Mouse (Mus musculus) midbrain, embryonic 15.5 days (tissue): ENCODE measurements around the gene Pik3ca. TPM values are rescaled to one million over a fixed set of nuclear protein-coding genes. Genes with fewer than 3 reads are reported as not detected.

Experiments used
- ATAC-seq: fragments of 200-750 bp; cut with Nextera tagmentation; replicated peaks from 2 replicates; pipeline ENCODE4 v1.8.0; 2017; ENCODE audit warnings: moderate TSS enrichment
- H3K27ac ChIP-seq: fragments of 300-500 bp; sonication (generic); 2 replicates; pipeline ENCODE4 v1.5.1; 2015; ENCODE audit warnings: mild to moderate bottlenecking, inconsistent platforms
- H3K27me3 ChIP-seq: fragments of 300-500 bp; sonication (generic); replicated peaks from 2 replicates; pipeline ENCODE4 v1.6.1; 2015; ENCODE audit warnings: inconsistent platforms
- H3K36me3 ChIP-seq: fragments of 300-500 bp; sonication (generic); replicated peaks from 2 replicates; pipeline ENCODE4 v1.6.1; 2015; ENCODE audit warnings: inconsistent platforms
- H3K4me1 ChIP-seq: fragments of 300-500 bp; sonication (generic); 2 replicates; pipeline ENCODE4 v1.6.1; 2015; ENCODE audit warnings: inconsistent platforms
- H3K4me2 ChIP-seq: fragments of 300-500 bp; sonication (generic); 2 replicates; pipeline ENCODE4 v1.6.1; 2015; ENCODE audit warnings: inconsistent platforms, mild to moderate bottlenecking, moderate library complexity
- H3K4me3 ChIP-seq: fragments of 300-500 bp; sonication (generic); 2 replicates; pipeline ENCODE4 v1.5.1; 2015; ENCODE audit warnings: mild to moderate bottlenecking, inconsistent platforms
- H3K9ac ChIP-seq: fragments of 300-500 bp; sonication (generic); 2 replicates; pipeline ENCODE4 v1.6.1; 2015; ENCODE audit warnings: mild to moderate bottlenecking, inconsistent platforms
- H3K9me3 ChIP-seq: fragments of 300-500 bp; sonication (generic); 2 replicates; pipeline ENCODE4 v1.6.1; 2016; ENCODE audit warnings: inconsistent platforms
- WGBS: fragments of 180-500 bp; shearing (Covaris S2); methylation state at CpG from one replicate; pipeline ENCODE4 v1.1.7; 2015; ENCODE audit warnings: mixed read lengths; 5-methylcytosine and 5-hydroxymethylcytosine counted together
- polyA plus RNA-seq: library from polyadenylated mRNA; unstranded; fragments of >200 nt; fragmentation: Nextera tagmentation; extraction: Ambion mirVana; gene quantifications from 2 replicates; pipeline ENCODE4 v1.2.1, GENCODE M21; 2015

Gene Pik3ca
- polyA plus RNA-seq, 1 experiment from 2014 or later: 13.6 TPM

DNA sequence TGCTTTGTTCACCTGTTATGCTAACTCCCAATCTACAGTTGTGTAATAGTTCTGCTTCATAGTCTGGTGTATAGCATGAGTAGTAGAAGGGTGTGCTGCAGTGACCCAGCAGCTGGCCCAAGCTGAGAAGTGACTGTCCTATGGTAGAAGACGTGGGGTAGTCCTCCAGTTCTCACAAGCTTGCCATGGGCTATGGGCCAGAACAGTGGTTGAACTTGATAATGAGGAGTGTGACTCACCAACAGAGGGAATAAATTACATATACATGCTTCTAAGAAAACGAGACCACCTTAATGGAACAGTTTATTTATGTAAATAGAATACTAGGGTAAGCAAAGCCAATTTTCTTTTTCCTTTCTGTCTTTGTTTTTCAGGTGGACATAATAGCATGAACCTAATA lies 32.9 kb downstream of the Pik3ca start:
- no peak overlapping the region for H3K9ac ChIP-seq
- 82% methylated on average over 2 of the region's 2 CpGs for WGBS
- H3K27me3 ChIP-seq: no peaks in the 10 kb centered on the region
- ATAC-seq: no peak
- no peak overlapping the region for H3K4me3 ChIP-seq
- H3K4me2 ChIP-seq: no peak overlapping the region
- no peak overlapping the region for H3K27ac ChIP-seq
- no peaks in the 10 kb centered on the region for H3K36me3 ChIP-seq
- H3K9me3 ChIP-seq: no peaks in the 10 kb centered on the region
- peaks cover 8% of the 10 kb centered on the region; the same call in 1 of the 2 replicates for H3K4me1 ChIP-seq

DNA sequence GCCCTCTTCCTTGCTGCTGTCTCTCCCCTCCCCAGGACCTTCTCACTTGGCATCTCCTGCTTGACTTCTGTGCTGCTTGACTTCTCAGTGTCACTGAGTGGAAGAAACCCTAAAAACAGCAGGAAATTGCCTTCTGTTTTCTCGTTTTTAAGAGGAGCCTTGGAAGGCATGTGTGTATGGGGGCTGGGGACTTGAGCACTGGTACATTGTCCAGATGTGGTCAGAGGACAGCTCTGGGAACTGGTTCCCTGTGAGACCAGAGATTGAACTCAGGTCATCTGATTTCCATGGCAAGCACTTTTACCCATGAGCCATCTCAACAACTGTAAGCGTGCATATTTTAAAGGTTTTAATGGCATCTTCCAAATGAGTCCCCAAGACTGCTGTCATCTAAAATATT lies 36.5 kb downstream of the Pik3ca start:
- Histone ChIP-seq H3K4me2 (no peak overlapping the region), H3K4me1 (peaks cover 5% of the 10 kb centered on the region; the same call in 1 of the 2 replicates), H3K9ac (no peak overlapping the region), H3K36me3 (peaks cover 17% of the 10 kb centered on the region; the same call in 1 of the 2 replicates), H3K27me3 (no peaks in the 10 kb centered on the region), H3K9me3 (no peaks in the 10 kb centered on the region), H3K27ac (no peak overlapping the region), H3K4me3 (no peak overlapping the region)
- 91% methylated on average over 2 of the region's 2 CpGs for WGBS
- ATAC-seq: no peak

DNA sequence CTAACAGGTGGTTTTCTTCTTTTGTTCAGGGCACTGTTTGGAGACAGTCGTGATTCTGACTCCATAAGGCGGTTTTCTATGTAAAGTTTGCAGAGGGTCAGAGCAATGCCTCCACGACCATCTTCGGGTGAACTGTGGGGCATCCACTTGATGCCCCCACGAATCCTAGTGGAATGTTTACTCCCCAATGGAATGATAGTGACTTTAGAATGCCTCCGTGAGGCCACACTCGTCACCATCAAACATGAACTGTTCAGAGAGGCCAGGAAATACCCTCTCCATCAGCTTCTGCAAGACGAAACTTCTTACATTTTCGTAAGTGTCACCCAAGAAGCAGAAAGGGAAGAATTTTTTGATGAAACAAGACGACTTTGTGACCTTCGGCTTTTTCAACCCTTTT lies 38.6 kb downstream of the Pik3ca start:
- Histone ChIP-seq H3K4me2 (no peak overlapping the region), H3K27me3 (no peaks in the 10 kb centered on the region), H3K9me3 (no peaks in the 10 kb centered on the region), H3K36me3 (peaks cover 33% of the 10 kb centered on the region; the same call in 1 of the 2 replicates), H3K27ac (no peak overlapping the region), H3K9ac (no peak overlapping the region), H3K4me1 (0 out of 2 replicates have a peak, but pooled peaks cover under 1% of the 10 kb centered on the region), H3K4me3 (no peak overlapping the region)
- no peak for ATAC-seq
- WGBS: 93% methylated on average over 11 of the region's 11 CpGs

DNA sequence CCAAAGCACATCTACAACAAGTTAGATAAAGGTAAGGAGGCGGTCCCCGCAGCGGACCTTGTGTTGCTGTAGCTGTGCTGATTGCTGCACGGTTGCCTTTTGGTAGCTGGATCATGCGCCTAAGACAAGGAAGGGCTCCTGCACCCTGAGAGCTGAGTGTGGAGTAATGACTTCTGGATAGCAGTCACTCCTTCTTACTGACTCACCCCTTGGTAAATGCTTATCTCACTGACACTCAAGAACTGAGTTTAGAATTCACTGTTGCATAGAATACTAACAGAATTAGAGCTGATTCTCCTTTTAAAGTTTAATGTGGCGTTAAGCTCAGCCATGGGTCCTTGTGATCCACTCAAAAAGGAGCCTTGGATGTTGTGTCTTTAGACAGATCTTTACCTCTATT lies 39.8 kb downstream of the Pik3ca start:
- no peak for ATAC-seq
- 96% methylated on average over 6 of the region's 6 CpGs for WGBS
- Histone ChIP-seq H3K9me3 (no peaks in the 10 kb centered on the region), H3K27me3 (no peaks in the 10 kb centered on the region), H3K4me3 (no peak overlapping the region), H3K4me1 (no peaks in the 10 kb centered on the region), H3K36me3 (peaks cover 37% of the 10 kb centered on the region; the same call in 1 of the 2 replicates), H3K27ac (no peak overlapping the region), H3K4me2 (no peak overlapping the region), H3K9ac (no peak overlapping the region)

DNA sequence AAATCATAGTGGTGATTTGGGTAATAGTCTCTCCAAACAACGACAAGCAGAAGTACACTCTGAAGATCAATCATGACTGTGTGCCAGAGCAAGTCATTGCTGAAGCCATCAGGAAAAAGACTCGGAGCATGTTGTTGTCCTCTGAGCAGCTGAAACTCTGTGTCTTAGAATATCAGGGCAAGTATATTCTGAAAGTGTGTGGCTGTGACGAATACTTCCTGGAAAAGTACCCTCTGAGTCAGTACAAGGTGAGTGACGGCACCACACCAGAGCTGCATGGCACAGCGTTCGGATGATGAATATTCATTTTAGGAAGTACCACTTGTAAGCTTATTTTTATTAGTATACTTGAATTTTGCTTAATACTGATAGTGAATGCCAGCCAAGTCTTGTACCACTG lies 40.3 kb downstream of the Pik3ca start:
- H3K4me1 ChIP-seq: no peaks in the 10 kb centered on the region
- H3K27me3 ChIP-seq: no peaks in the 10 kb centered on the region
- WGBS: 95% methylated on average over 6 of the region's 6 CpGs
- H3K4me2 ChIP-seq: no peak overlapping the region
- no peak for ATAC-seq
- no peaks in the 10 kb centered on the region for H3K9me3 ChIP-seq
- H3K9ac ChIP-seq: no peak overlapping the region
- peaks cover 37% of the 10 kb centered on the region; the same call in 1 of the 2 replicates for H3K36me3 ChIP-seq
- H3K4me3 ChIP-seq: no peak overlapping the region
- no peak overlapping the region for H3K27ac ChIP-seq

DNA sequence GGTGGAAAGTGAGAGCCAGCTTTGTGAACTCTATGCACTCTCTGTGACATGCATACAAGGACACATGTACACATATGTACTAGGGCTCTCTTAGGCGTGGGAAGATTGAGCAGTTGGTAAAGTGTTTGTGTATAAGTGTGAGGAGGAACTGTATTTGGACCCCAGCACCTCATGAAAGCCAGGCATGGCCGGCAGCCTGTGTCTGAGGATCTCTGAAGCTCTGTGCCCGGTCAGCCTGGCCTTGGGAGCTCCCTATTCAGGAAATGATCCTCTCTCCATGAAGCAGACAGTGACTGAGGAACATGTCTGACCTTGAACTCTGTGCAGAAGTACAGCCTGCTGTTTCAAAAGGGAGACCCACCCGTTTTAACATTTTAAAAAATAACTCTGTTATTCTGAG lies 41.2 kb downstream of the Pik3ca start:
- peaks cover 42% of the 10 kb centered on the region for H3K36me3 ChIP-seq
- ATAC-seq: no peak
- H3K4me3 ChIP-seq: no peak overlapping the region
- no peak overlapping the region for H3K27ac ChIP-seq
- H3K4me2 ChIP-seq: no peak overlapping the region
- no peaks in the 10 kb centered on the region for H3K27me3 ChIP-seq
- H3K9me3 ChIP-seq: no peaks in the 10 kb centered on the region
- 92% methylated on average over 4 of the region's 4 CpGs for WGBS
- no peaks in the 10 kb centered on the region for H3K4me1 ChIP-seq
- no peak overlapping the region for H3K9ac ChIP-seq

DNA sequence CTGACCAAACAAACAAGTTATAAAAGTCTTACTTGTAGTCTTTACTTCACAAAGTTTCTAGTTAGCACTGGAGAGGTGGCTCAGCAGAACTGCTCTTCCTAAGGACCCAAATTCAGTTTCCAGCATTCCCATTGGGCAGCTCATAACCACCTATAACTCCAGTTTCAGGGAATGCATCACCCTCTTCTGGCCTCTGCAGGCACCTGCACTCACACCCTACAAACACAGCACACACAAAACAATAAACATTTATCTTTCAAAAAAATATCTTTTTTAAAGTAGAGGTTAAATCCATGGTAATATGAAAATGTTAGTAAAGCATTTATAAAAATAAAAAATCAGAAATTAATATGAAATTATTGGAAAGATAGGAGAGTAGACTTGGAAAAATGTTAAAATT lies 44.2 kb downstream of the Pik3ca start:
- Histone ChIP-seq H3K4me1 (no peaks in the 10 kb centered on the region), H3K9ac (no peak overlapping the region), H3K36me3 (peaks cover 52% of the 10 kb centered on the region), H3K4me2 (no peak overlapping the region), H3K9me3 (no peaks in the 10 kb centered on the region), H3K27me3 (no peaks in the 10 kb centered on the region), H3K4me3 (no peak overlapping the region), H3K27ac (no peak overlapping the region)
- no peak for ATAC-seq

DNA sequence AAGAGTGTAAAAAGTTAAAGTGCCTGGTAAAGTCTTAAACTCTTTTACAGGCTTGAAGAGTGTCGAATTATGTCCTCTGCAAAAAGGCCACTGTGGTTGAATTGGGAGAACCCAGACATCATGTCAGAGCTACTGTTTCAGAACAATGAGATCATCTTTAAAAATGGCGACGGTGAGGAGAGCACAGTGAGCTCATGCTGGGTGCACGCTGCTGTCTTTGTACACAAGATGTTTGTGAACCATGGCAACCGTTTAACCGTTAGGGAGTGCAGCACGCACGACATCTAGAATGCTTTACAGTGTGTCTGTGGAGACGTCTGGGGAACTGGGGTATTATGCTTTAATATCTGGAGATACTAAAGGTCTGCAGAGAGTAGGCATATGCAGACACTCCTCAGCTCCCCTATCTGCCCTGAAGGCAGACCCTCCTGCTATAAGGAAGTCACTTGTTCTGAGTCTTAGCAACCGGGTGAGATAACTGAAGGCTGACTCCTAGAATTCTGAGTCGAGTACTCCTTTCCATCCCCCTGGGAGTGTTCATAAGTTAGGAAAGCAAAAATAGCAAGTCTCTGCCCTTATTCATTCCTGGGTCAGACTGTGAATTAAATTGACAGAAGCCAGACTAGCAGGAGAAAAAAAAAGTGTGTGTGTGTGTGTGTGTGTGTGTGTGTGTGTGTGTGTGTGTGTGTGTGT lies 57.0 kb downstream of the Pik3ca start:
- WGBS: 70% methylated on average over 11 of the region's 11 CpGs
- Histone ChIP-seq H3K4me3 (no peak overlapping the region), H3K27me3 (no peaks in the 10 kb centered on the region), H3K9ac (no peak overlapping the region), H3K36me3 (peaks cover 49% of the 10 kb centered on the region), H3K27ac (no peak overlapping the region), H3K4me2 (no peak overlapping the region), H3K4me1 (no peaks in the 10 kb centered on the region), H3K9me3 (no peaks in the 10 kb centered on the region)
- ATAC-seq: no peak

DNA sequence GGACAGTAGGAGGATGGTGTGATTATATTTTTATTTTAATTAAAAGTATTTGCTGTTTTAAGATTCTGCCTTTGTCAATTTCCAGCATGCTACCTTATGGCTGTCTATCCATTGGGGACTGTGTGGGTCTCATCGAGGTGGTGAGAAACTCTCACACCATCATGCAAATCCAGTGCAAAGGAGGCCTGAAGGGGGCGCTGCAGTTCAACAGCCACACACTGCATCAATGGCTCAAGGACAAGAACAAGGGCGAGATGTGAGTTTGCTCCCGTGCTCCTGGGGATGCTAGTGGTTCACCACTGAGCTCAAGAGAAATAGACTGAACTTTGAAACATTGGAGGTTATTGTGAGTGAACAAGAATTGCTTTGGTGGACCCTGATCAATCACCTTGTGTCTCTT lies 62.3 kb downstream of the Pik3ca start:
- H3K36me3 ChIP-seq: peaks cover 67% of the 10 kb centered on the region; the same call in 1 of the 2 replicates
- H3K27me3 ChIP-seq: no peaks in the 10 kb centered on the region
- H3K9ac ChIP-seq: no peak overlapping the region
- no peaks in the 10 kb centered on the region for H3K9me3 ChIP-seq
- H3K27ac ChIP-seq: no peak overlapping the region
- no peak for ATAC-seq
- no peak overlapping the region for H3K4me3 ChIP-seq
- WGBS: 62% methylated on average over 4 of the region's 4 CpGs
- H3K4me1 ChIP-seq: no peaks in the 10 kb centered on the region
- no peak overlapping the region for H3K4me2 ChIP-seq

DNA sequence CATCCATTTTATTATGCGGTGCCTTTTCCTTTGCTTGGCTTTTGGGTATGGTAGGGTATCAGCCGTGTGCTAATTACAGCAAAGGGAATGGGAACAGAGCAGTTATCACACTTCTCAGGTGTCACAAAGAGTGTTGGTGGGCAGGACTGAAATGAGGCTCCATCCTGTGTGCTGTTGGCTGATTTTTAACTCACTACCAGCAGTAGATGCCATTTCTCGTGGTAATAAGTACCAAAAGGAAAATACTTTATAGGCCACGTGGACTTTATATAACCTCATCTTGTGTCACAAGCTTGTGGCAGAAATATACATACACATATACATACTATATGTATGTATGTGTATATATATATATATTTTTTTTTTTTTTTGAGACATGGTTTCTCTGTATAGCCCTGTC lies 69.8 kb downstream of the Pik3ca start:
- no peaks in the 10 kb centered on the region for H3K4me1 ChIP-seq
- 96% methylated on average over 4 of the region's 4 CpGs for WGBS
- H3K9me3 ChIP-seq: no peaks in the 10 kb centered on the region

DNA sequence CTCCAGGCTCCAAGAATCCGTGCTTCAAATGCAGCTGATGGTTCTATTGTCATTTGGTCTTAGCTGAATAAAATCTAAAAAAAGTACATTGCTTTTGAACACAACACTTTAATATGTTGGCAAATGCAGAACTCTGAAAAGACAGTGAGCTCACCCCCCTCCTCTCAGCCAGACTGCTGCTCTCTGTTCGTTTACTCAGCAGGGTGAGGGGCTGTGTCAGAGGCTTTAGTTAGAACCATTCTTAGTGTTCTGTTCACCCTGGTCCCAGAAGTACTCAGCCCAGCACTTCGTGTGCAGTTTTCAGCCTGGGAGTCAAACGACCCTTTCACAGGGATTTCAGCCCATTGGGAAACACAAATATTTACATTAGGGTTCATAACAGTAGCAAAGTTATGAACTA lies 70.9 kb downstream of the Pik3ca start:
- H3K9ac ChIP-seq: no peak overlapping the region
- H3K27ac ChIP-seq: no peak overlapping the region
- H3K4me2 ChIP-seq: no peak overlapping the region
- H3K27me3 ChIP-seq: no peaks in the 10 kb centered on the region
- 0 out of 2 replicates have a peak, but pooled peaks cover 4% of the 10 kb centered on the region for H3K36me3 ChIP-seq
- no peak overlapping the region for H3K4me3 ChIP-seq
- no peaks in the 10 kb centered on the region for H3K4me1 ChIP-seq
- no peak for ATAC-seq
- WGBS: 75% methylated on average over 4 of the region's 4 CpGs
- H3K9me3 ChIP-seq: no peaks in the 10 kb centered on the region

More for the DNA sequence above, 69.8 kb downstream of the Pik3ca start:
- no peak for ATAC-seq
- no peak overlapping the region for H3K4me2 ChIP-seq
- H3K4me3 ChIP-seq: no peak overlapping the region
- H3K9ac ChIP-seq: no peak overlapping the region
- no peak overlapping the region for H3K27ac ChIP-seq
- peaks cover 13% of the 10 kb centered on the region; the same call in 1 of the 2 replicates for H3K36me3 ChIP-seq
- no peaks in the 10 kb centered on the region for H3K27me3 ChIP-seq

DNA sequence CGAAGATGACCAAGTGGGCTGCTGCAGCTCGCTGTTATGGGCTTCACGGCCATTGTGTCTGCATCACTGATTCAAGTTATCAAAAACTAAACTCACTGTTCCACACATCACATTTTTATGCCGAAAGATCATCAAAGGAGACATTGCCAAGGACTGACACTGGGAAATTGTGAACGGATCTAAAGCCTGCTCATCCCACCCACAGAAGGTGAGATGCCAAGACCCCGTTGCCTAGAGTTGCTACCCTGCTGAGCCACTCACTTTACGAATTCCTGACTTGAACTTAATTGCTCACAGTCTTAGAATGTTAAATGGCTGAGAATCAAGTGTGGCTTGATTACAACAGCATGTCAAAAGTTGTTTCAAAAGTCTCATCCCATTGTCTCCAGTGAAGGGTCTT lies 73.0 kb downstream of the Pik3ca start:
- Histone ChIP-seq H3K4me3 (no peak overlapping the region), H3K9ac (no peak overlapping the region), H3K36me3 (no peaks in the 10 kb centered on the region), H3K9me3 (no peaks in the 10 kb centered on the region), H3K27me3 (no peaks in the 10 kb centered on the region), H3K27ac (no peak overlapping the region), H3K4me2 (no peak overlapping the region), H3K4me1 (no peaks in the 10 kb centered on the region)
- 74% methylated on average over 7 of the region's 7 CpGs for WGBS
- no peak for ATAC-seq

DNA sequence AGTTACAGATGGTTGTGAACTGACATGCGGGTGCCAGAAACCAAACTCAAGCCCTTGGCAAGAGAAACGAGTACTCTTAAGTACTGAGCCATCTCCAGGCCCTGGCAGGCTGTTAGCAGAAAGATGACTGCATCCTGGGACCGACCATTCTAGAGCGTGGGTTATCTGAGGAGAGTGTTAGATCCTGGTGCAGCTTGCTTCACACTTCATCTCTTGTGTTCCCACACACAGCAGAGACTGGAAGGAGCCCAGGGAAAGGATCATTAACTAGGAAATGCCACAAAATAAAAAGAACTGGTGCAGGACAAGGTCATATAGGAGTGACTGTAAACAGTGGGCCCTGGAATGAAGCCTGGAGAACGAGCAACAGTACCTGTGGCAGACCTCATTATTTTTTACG lies 73.6 kb downstream of the Pik3ca start:
- WGBS: 91% methylated on average over 6 of the region's 6 CpGs
- no peak overlapping the region for H3K4me2 ChIP-seq
- no peaks in the 10 kb centered on the region for H3K4me1 ChIP-seq
- no peaks in the 10 kb centered on the region for H3K27me3 ChIP-seq
- H3K36me3 ChIP-seq: no peaks in the 10 kb centered on the region
- H3K27ac ChIP-seq: no peak overlapping the region
- H3K9ac ChIP-seq: no peak overlapping the region
- H3K9me3 ChIP-seq: no peaks in the 10 kb centered on the region
- no peak overlapping the region for H3K4me3 ChIP-seq
- ATAC-seq: no peak
